Mouse (Mus musculus): ENCODE data around the gene Nav2.
A peak's percentile ranks its signal among the peaks of the same experiment; 100 is the strongest.

Gene Nav2

GRCm38 (mm10) chr7:49533571-49533970, 625.1 kb downstream of the Nav2 start:
- H3K4me3 ChIP-seq (replicated peaks; ENCODE audit: low read length) = no peak overlapping the region

DNA sequence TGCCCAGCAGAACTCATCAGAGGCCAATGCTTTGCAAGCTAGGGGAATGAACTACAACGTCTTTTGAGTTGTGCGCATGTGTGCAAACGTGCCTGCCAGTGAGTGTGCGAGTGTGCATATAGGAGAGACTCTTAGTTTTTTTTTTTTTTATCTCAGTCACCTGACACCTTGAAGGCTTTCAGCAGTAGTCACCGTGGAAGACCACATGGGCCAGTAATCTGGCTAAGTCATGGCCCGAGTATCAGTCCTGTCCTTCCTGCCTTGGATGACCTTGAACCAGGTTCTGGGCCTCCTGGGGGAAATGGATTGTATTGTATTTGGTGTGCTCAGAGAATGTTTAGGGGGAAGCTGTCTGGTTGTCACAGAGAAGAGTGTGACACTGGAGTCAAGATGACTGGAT, 625.7 kb downstream of the Nav2 start:
- H3K9me3 ChIP-seq (ENCODE audit: low read length) = no peaks in the 10 kb centered on the region
- no peak overlapping the region for H3K4me3 ChIP-seq (replicated peaks; ENCODE audit: low read length)
- H3K27me3 ChIP-seq (ENCODE audit: insufficient read depth, low read length) = no peaks in the 10 kb centered on the region
- TF ChIP-seq POU5F1 (IDR thresholded peaks at IDR 0.05; ENCODE audit: borderline replicate concordance, low read length) = no peak
- TF ChIP-seq CTCF (conservative IDR thresholded peaks at IDR 0.05; ENCODE audit: low read length) = no peak
- TF ChIP-seq NANOG (IDR thresholded peaks at IDR 0.05; ENCODE audit: borderline replicate concordance, low read length) = no peak
- peaks cover 44% of the 10 kb centered on the region for H3K4me1 ChIP-seq (replicated peaks; ENCODE audit: low read depth, low read length)
- H3K36me3 ChIP-seq (ENCODE audit: insufficient read depth, low read length) = peaks cover 5% of the 10 kb centered on the region; the same call in 1 of the 2 replicates

More at GRCm38 (mm10) chr7:49533571-49533970, 625.1 kb downstream of the Nav2 start:
- peaks cover 47% of the 10 kb centered on the region for H3K4me1 ChIP-seq (replicated peaks; ENCODE audit: low read depth, low read length)
- H3K27me3 ChIP-seq (ENCODE audit: insufficient read depth, low read length) = no peaks in the 10 kb centered on the region
- H3K9me3 ChIP-seq (ENCODE audit: low read length) = no peaks in the 10 kb centered on the region
- H3K36me3 ChIP-seq (ENCODE audit: insufficient read depth, low read length) = peaks cover 5% of the 10 kb centered on the region; the same call in 1 of the 2 replicates
- TF ChIP-seq NANOG (IDR thresholded peaks at IDR 0.05; ENCODE audit: borderline replicate concordance, low read length) (no peak), POU5F1 (IDR thresholded peaks at IDR 0.05; ENCODE audit: borderline replicate concordance, low read length) (no peak), CTCF (conservative IDR thresholded peaks at IDR 0.05; ENCODE audit: low read length) (no peak)

GRCm38 (mm10) chr7:49538360-49538759, 629.8 kb downstream of the Nav2 start:
- Histone ChIP-seq H3K27me3 (ENCODE audit: insufficient read depth, low read length) (no peaks in the 10 kb centered on the region), H3K4me1 (replicated peaks; ENCODE audit: low read depth, low read length) (peaks cover 41% of the 10 kb centered on the region), H3K9me3 (ENCODE audit: low read length) (no peaks in the 10 kb centered on the region), H3K4me3 (replicated peaks; ENCODE audit: low read length) (no peak overlapping the region), H3K36me3 (ENCODE audit: insufficient read depth, low read length) (peaks cover 8% of the 10 kb centered on the region; the same call in 1 of the 2 replicates)
- TF ChIP-seq NANOG (IDR thresholded peaks at IDR 0.05; ENCODE audit: borderline replicate concordance, low read length) (no peak), POU5F1 (IDR thresholded peaks at IDR 0.05; ENCODE audit: borderline replicate concordance, low read length) (no peak), CTCF (conservative IDR thresholded peaks at IDR 0.05; ENCODE audit: low read length) (no peak)

GRCm38 (mm10) chr7:49540181-49540580, 631.7 kb downstream of the Nav2 start:
- H3K9me3 ChIP-seq (ENCODE audit: low read length) = no peaks in the 10 kb centered on the region
- no peaks in the 10 kb centered on the region for H3K27me3 ChIP-seq (ENCODE audit: insufficient read depth, low read length)
- peaks cover 8% of the 10 kb centered on the region; the same call in 1 of the 2 replicates for H3K36me3 ChIP-seq (ENCODE audit: insufficient read depth, low read length)
- H3K4me1 ChIP-seq (replicated peaks; ENCODE audit: low read depth, low read length) = peaks cover 37% of the 10 kb centered on the region
- no peak overlapping the region for H3K4me3 ChIP-seq (replicated peaks; ENCODE audit: low read length)
- TF ChIP-seq NANOG (IDR thresholded peaks at IDR 0.05; ENCODE audit: borderline replicate concordance, low read length) (no peak), CTCF (conservative IDR thresholded peaks at IDR 0.05; ENCODE audit: low read length) (no peak), POU5F1 (IDR thresholded peaks at IDR 0.05; ENCODE audit: borderline replicate concordance, low read length) (no peak)

GRCm38 (mm10) chr7:49542135-49542534, 633.6 kb downstream of the Nav2 start:
- H3K27me3 ChIP-seq (ENCODE audit: insufficient read depth, low read length) = peaks cover 7% of the 10 kb centered on the region
- H3K4me3 ChIP-seq (replicated peaks; ENCODE audit: low read length) = no peak overlapping the region
- H3K36me3 ChIP-seq (ENCODE audit: insufficient read depth, low read length) = 0 out of 2 replicates have a peak, but pooled peaks cover 9% of the 10 kb centered on the region
- peaks cover 36% of the 10 kb centered on the region for H3K4me1 ChIP-seq (replicated peaks; ENCODE audit: low read depth, low read length)
- H3K9me3 ChIP-seq (ENCODE audit: low read length) = no peaks in the 10 kb centered on the region
- no peak for TF ChIP-seq NANOG (IDR thresholded peaks at IDR 0.05; ENCODE audit: borderline replicate concordance, low read length)
- no peak for TF ChIP-seq POU5F1 (IDR thresholded peaks at IDR 0.05; ENCODE audit: borderline replicate concordance, low read length)
- TF ChIP-seq CTCF (conservative IDR thresholded peaks at IDR 0.05; ENCODE audit: low read length) = no peak

DNA sequence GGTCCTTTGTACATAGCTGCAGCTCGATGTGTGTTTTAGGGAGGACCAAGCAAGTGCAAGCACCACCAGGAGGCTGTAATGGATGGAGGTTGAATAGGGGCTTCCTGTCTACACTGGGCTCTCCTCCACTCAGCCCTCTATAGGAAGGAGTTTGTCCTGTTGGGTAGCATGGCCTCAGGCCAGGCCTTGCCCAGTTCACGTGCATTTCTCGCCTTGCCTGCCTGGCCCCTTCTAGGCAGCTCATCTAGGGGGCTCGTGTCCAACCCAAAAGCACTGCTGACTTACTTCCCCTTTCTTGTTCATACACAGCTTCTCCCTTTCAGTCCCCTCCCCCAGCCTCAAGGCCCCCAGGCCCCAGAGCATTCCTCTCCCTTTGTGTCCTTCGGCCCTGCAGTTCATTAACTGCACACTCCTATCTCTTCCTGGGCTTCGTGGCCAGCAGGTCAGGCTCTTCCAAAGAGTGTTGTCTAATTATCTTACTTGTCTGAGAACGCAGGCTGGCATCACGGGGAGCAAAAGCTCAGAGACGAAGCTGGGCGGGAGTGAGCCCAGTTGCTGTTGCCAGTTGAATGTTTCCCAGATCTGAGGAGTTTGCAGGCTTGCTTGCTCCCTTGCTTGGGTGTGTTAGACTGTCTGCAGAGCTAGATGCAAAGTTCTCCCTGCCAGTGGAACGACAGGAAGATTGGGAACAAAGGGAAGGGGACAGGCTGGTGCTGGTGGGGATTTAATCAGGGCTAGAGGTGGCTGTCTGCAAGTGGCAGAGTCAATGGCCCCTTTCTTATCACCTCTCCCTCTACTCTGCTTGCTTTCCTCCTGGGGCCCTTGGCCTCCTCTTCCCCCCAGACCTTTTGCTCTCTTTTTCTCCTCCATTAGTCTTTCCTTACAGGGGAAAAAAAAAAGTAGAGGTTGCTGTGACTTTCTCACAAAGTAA, 636.5 kb downstream of the Nav2 start:
- peaks cover 35% of the 10 kb centered on the region for H3K4me1 ChIP-seq (replicated peaks; ENCODE audit: low read depth, low read length)
- TF ChIP-seq NANOG (IDR thresholded peaks at IDR 0.05; ENCODE audit: borderline replicate concordance, low read length) (no peak), POU5F1 (IDR thresholded peaks at IDR 0.05; ENCODE audit: borderline replicate concordance, low read length) (no peak)
- no peaks in the 10 kb centered on the region for H3K9me3 ChIP-seq (ENCODE audit: low read length)
- H3K4me3 ChIP-seq (replicated peaks; ENCODE audit: low read length) = no peak overlapping the region
- H3K27me3 ChIP-seq (ENCODE audit: insufficient read depth, low read length) = peaks cover 15% of the 10 kb centered on the region
- H3K36me3 ChIP-seq (ENCODE audit: insufficient read depth, low read length) = peaks cover 20% of the 10 kb centered on the region

- no peaks in the 10 kb centered on the region for H3K9me3 ChIP-seq (ENCODE audit: low read length)
- peaks cover 28% of the 10 kb centered on the region for H3K4me1 ChIP-seq (replicated peaks; ENCODE audit: low read depth, low read length)
- no peak for TF ChIP-seq NANOG (IDR thresholded peaks at IDR 0.05; ENCODE audit: borderline replicate concordance, low read length)
- no peak for TF ChIP-seq POU5F1 (IDR thresholded peaks at IDR 0.05; ENCODE audit: borderline replicate concordance, low read length)
- no peak for TF ChIP-seq CTCF (conservative IDR thresholded peaks at IDR 0.05; ENCODE audit: low read length)
- H3K27me3 ChIP-seq (ENCODE audit: insufficient read depth, low read length) = peaks cover 15% of the 10 kb centered on the region
- no peak overlapping the region for H3K4me3 ChIP-seq (replicated peaks; ENCODE audit: low read length)
- peaks cover 22% of the 10 kb centered on the region for H3K36me3 ChIP-seq (ENCODE audit: insufficient read depth, low read length)
These were observed 637.2 kb downstream of the Nav2 start for GRCm38 (mm10) chr7:49545706-49546097.

DNA sequence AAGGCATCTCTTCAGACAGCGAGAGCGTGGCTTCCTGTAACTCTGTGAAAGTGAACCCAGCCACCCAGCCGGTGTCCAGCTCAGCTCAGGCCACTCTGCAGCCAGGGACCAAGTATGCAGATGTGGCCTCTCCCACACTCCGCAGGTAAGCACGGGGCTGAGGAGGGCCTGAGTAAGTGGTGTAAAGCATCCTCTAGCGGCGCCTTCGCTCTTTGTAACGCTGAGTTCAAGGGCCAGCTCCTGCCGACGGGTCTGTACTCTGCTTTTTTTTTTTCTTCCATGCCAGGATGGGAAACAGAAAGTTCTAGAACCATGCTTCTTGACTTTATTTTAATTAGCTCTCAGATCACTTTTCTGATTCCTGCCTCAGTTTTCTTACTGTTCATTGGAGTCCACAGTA, 639.9 kb downstream of the Nav2 start:
- Histone ChIP-seq H3K9me3 (ENCODE audit: low read length) (no peaks in the 10 kb centered on the region), H3K36me3 (ENCODE audit: insufficient read depth, low read length) (peaks cover 44% of the 10 kb centered on the region), H3K27me3 (ENCODE audit: insufficient read depth, low read length) (peaks cover 15% of the 10 kb centered on the region), H3K4me3 (replicated peaks; ENCODE audit: low read length) (peak overlapping the region; percentile 46), H3K4me1 (replicated peaks; ENCODE audit: low read depth, low read length) (peaks cover 53% of the 10 kb centered on the region)
- TF ChIP-seq CTCF (conservative IDR thresholded peaks at IDR 0.05; ENCODE audit: low read length) = no peak

Measured in E14TG2a.4 (cell line).